Mouse (Mus musculus) c-Kit-positive CD71-positive TER-119-positive erythroid progenitor cells, embryonic 14.5 days (primary cell): ENCODE measurements around the gene Zfp553.
"Not testable (repeated sequence)": the region's sequence is repeated elsewhere in the genome, so short reads cannot be mapped to it uniquely, and the experiment has no call there.

Experiments used
- DNase-seq: peaks from one replicate; pipeline ENCODE4 v3.0.0-alpha.2; 2013; ENCODE audit warnings: low spot score

The Zfp553 gene

GRCm38 (mm10) chr7:127233368-127233749 lies 498 bp downstream of the Zfp553 start:
- DNase-seq: peak; percentile 44

GRCm38 (mm10) chr7:127233765-127234164 lies 904 bp downstream of the Zfp553 start:
- no peak for DNase-seq

- no peak for DNase-seq
Measured at GRCm38 (mm10) chr7:127234777-127235176, 1.9 kb downstream of the Zfp553 start.

- DNase-seq: no peak
Measured at GRCm38 (mm10) chr7:127243361-127243867, 10.6 kb downstream of the Zfp553 start.

GRCm38 (mm10) chr7:127243870-127244657 lies 11.2 kb downstream of the Zfp553 start, which contains the start of gene Zfp771:
Gene Zfp771, plus strand, starts transcription at chr7:127244274.
- DNase-seq: peak; percentile 88

- no peak for DNase-seq
Measured at GRCm38 (mm10) chr7:127244658-127245510, 12.0 kb downstream of the Zfp553 start.

- not testable (repeated sequence) for DNase-seq
Measured at GRCm38 (mm10) chr7:127250511-127250910, 17.6 kb downstream of the Zfp553 start.

- DNase-seq: peak; percentile 48
Measured at GRCm38 (mm10) chr7:127252414-127252813, 19.6 kb downstream of the Zfp553 start.

- no peak for DNase-seq
Measured at GRCm38 (mm10) chr7:127253341-127253740, 20.5 kb downstream of the Zfp553 start.

- DNase-seq: peak; percentile 94
Measured at GRCm38 (mm10) chr7:127253821-127254769, 21.2 kb downstream of the Zfp553 start.

GRCm38 (mm10) chr7:127255008-127255407 lies 22.1 kb downstream of the Zfp553 start:
- DNase-seq: no peak

GRCm38 (mm10) chr7:127255965-127256364 lies 23.1 kb downstream of the Zfp553 start:
- no peak for DNase-seq

GRCm38 (mm10) chr7:127256518-127256917 lies 23.7 kb downstream of the Zfp553 start:
- no peak for DNase-seq

GRCm38 (mm10) chr7:127259186-127259905 lies 26.5 kb downstream of the Zfp553 start:
- DNase-seq: no peak

GRCm38 (mm10) chr7:127260309-127261111 lies 27.6 kb downstream of the Zfp553 start, which contains the start of gene Dctpp1:
Gene Dctpp1, minus strand, starts transcription at chr7:127260709.
- peak; percentile 99 for DNase-seq

GRCm38 (mm10) chr7:127262218-127262961 lies 29.5 kb downstream of the Zfp553 start:
- no peak for DNase-seq

GRCm38 (mm10) chr7:127263526-127263925 lies 30.7 kb downstream of the Zfp553 start:
- DNase-seq: no peak

- no peak for DNase-seq
Measured at GRCm38 (mm10) chr7:127270256-127270655, 37.4 kb downstream of the Zfp553 start.

GRCm38 (mm10) chr7:127270666-127271065 lies 37.8 kb downstream of the Zfp553 start:
- DNase-seq: no peak
